Mouse (Mus musculus): ENCODE results near the gene Il22ra1.

- TF ChIP-seq POLR2A (IDR thresholded peaks at IDR 0.05; ENCODE audit: low read depth, low read length), result no peak
- no peak for TF ChIP-seq CTCF (IDR thresholded peaks at IDR 0.05; ENCODE audit: borderline replicate concordance, insufficient read depth, low read length)
Observed at GRCm38 (mm10) chr4:135704016-135704415, 24.0 kb upstream of the Il22ra1 start.
